Mouse (Mus musculus): Measurements from ENCODE around the gene Taf6l.

Gene Taf6l

DNA sequence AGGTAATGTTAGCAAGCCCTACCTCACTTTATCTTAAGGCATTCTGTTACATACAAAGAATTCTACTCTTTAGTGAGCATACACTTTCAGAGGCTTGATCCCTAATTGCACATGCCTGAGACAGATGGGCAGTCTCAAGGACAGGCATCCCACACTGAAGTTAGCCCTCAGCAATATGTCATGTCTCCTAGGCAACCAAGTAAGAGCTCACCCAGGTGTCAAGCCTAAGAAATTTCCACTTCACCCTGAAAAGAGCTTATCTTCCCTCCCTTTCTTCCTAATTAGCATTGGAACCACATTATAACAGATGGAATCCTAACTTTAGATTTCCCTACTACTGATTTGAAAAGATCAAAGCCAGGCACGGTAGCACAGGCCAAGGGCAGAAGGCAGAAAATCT, 3.0 kb upstream of the Taf6l start:
- WGBS, result 28% methylated on average over 1 of the region's 1 CpGs

- 20% methylated on average over 3 of the region's 3 CpGs for WGBS
These were observed 2.3 kb upstream of the Taf6l start for GRCm38 (mm10) chr19:8788521-8788920.

DNA sequence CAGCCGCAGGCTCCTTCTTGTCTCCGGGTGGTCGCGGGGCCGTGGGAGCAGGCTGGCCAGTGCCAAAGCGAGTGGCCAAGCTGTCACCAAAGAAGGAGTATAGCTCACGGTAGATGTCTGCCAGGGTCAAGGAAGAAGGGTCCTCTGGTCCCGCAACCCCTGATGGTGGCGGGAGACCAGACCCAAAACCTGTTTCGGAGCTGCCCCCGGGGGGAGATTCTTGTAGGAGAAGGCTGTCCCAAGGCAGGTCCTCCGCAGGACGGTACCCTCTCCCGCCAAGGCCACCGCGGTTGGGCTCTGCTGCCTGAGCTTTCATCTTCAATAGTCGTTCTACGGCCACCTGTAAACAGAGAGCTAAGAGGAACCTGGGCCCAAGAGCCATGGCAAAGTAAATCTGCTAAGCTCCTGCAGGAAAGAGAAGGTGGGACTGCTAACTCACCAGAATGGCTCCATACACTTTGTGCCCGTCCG, 11.2 kb downstream of the Taf6l start:
- 3% methylated on average over 20 of the region's 20 CpGs for WGBS

- under 1% methylated on average over 68 of the region's 68 CpGs for WGBS
These were observed 12.0 kb downstream of the Taf6l start, which contains the start of gene Tmem179b for GRCm38 (mm10) chr19:8774086-8774835. Tmem179b (minus strand) TSS chr19:8774467.

DNA sequence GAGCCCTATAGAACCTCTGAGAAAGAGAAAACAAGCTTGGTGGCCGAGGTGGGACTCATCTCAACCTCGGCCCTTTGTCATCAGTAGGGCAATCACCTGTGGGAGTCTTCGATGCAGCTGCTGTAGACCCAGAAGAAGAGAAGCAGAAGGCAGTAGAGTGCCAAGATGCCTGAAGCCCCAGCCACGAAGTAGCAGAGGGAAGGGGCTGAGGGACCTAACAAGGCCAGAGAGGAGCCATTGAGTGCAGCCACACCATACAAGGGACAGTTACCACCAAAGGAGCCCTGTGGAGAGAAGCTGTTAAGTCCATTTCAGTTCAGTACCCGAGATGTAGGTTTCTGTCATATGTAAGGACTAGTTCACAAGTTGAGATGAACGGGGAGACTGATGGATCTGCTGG, 12.8 kb downstream of the Taf6l start:
- WGBS, result 47% methylated on average over 6 of the region's 6 CpGs

DNA sequence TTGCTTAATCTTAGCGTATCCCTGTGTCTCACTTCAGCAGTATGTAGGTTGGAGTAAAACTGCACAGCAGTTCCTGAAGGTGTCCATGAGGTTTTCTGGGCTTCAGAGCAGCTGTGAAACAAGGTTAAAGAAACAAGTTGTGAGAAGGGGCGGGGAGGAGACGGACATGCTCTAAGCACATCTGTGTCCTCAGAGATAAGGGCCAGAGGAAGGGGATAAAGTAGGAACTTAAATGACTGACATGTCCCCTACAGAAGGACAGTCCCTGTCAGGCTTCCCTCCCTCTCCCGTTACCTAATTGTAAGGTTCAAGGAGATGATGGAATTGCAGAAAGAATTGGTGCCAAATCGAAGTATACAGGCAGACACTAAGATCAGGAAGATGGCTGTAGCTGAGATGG, 13.2 kb downstream of the Taf6l start:
- 67% methylated on average over 5 of the region's 5 CpGs for WGBS

DNA sequence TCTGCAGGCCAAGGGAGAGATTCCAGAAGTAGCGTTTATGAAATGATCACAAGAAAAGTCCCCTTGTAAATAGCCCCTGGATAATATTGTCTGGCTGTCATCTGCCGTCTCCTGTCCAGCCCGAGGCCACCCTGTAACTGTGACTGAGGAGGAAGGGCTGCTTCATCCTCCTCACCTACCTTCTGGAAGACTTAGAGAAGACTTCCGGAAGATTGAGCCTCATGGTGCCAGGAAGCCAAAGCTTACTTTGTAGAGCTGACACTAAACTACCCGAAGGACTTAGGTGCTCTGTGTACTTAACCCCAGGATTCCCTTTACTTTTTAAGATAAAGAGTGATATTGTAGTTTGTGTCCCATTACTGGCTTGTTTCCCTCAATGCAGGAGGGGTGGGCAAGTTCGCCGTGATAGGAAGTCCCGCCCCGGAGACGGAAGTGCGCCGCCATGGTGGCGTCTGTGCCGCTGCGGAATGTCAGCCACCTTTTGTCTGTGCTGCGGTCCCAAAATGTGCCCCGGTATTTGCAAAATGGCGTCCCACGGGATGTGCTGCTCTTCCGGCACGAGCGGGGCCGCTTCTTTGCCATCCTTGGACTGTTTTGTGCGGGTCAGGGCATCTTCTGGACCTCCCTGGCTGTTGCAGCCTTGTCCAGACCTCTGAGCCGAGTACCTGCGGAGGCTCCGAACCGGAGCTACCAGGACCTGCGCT, 15.5 kb downstream of the Taf6l start, which contains the start of gene Tmem223:
TSS of gene Tmem223 (plus strand) at position 430 of the 704 bp plus-strand sequence.
- 14% methylated on average over 29 of the region's 29 CpGs for WGBS

- 97% methylated on average over 9 of the region's 9 CpGs for WGBS
These were observed 20.7 kb downstream of the Taf6l start for GRCm38 (mm10) chr19:8765562-8765961.

- WGBS, result 68% methylated on average over 4 of the region's 4 CpGs
These were observed 22.9 kb downstream of the Taf6l start for GRCm38 (mm10) chr19:8763276-8763675.

- WGBS, result 98% methylated on average over 2 of the region's 2 CpGs
These were observed 25.5 kb downstream of the Taf6l start for GRCm38 (mm10) chr19:8760757-8761156.

DNA sequence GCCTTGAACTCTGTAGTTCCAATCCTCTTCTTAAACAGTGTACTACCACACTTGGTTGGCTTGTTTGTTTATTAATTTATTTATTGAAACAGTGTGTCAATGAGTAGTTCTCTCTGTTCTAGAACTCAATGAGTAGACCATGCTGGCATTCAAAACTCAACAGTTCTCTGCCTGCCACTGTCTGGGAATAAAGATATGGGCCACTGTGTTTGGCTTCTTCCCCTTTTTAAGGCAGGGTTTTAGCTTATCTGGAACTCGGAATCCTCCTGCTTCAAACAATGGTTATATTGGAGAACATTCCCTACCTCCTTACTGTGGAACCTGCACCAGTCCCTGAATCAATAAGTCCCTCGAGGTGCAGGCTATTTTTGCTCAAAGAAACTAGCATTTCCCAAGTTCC, 27.3 kb downstream of the Taf6l start:
- WGBS, result 81% methylated on average over 2 of the region's 2 CpGs

- under 1% methylated on average over 14 of the region's 14 CpGs for whole genome bisulfite sequencing
These were observed 28.7 kb downstream of the Taf6l start for GRCm38 (mm10) chr19:8757471-8757998.

DNA sequence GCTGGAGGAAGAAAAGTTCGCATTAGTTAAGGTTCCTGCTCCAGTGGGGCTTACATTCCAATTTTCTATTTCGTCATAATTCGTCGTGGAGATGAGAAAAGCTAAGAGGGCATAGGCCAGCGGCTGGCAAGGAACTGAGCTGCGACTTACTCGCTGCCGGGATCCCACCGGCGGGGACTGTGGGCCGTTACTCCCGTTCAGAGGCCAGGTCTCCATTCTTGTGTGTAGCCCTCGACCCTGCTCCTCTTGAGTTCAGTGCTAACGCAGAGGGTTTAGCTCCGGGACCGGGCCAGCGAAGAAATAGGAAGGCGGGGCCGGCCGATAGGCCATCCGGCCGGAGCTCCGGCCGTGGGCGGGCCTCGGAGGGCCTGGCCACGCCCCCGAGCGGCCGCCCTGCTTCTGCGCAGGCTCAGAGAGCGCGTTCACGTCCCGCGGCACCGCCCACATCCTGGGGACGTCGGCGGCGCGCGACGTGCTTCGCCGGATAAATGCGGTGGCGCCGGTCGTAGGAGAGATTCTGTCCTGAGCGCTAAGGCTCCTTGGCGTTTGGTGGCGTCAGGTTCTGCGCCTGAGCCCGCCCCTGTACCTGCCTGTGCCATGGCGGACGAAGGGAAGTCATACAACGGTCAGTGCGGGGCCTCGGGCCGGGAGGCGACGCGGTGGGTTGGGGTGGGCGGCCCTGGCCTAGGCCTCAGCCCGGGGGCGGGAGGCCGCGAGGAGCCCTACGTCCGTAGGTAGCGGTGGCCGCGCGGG, 29.4 kb downstream of the Taf6l start, which contains the start of gene Nxf1:
TSS of gene Nxf1 (plus strand) at position 439 of the 753 bp plus-strand sequence.
- WGBS, result under 1% methylated on average over 75 of the region's 75 CpGs

- 68% methylated on average over 3 of the region's 3 CpGs for WGBS
These were observed 30.6 kb downstream of the Taf6l start for GRCm38 (mm10) chr19:8755652-8756051.

DNA sequence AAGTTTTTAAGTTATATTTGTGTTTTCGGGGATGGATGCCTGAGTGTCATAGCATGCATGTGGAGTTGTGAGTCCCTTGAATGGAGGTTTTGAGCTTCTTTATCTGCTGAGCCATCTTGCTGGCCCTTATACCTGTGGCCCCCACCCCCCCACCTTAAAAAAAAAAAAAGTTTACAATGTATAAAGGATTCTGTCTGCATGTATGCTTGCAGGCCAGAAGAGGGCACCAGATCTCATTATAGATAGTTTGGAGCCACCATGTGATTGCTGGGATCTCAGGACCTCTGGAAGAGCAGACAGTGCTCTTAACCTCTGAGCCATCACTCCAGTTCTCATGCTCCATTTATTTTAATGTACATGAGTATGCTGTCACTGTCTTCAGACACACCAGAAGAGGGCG, 38.8 kb downstream of the Taf6l start:
- WGBS, result 66% methylated on average over 2 of the region's 2 CpGs

- WGBS, result 97% methylated on average over 1 of the region's 1 CpGs
These were observed 40.8 kb downstream of the Taf6l start for GRCm38 (mm10) chr19:8745382-8745781.

- 14% methylated on average over 14 of the region's 14 CpGs for WGBS
These were observed 44.0 kb downstream of the Taf6l start for GRCm38 (mm10) chr19:8742176-8742575.

DNA sequence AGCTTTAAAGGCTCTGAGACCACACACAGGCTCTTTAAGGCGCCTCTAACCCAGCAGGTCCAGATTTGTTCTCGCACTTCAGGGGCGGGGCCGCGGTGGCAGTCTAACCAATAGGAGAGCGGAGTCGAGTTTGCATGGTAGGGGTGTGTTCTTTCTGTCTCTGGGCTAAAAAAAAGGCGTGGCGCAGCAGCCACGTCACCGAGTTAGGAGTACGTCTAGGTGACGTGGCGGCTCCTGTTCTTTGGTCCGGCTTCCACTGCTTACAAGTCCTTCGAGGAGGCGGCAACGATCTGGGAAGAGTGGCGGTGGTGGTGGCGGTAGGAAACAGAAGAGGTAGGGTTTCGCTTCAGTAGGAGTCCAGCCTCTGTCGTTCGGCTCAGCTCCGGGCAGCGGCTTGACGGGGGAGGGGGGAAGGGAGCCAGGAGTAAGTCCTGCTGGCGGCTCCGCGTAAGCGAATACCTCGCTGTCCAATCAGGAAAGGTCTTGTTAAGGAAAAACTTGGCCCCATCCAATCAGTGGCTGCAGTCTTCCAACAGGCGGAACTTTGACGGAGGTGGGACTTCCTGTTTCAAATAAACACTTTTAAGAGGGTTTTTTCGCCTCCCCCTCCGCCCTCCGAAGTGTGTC, 44.9 kb downstream of the Taf6l start, which contains the start of gene Stx5a:
TSS of gene Stx5a (plus strand) at position 171 of the 627 bp plus-strand sequence.
- under 1% methylated on average over 36 of the region's 36 CpGs for WGBS

- WGBS, result 64% methylated on average over 14 of the region's 14 CpGs
These were observed 45.6 kb downstream of the Taf6l start, which contains the start of gene 1700092M07Rik for GRCm38 (mm10) chr19:8740603-8741002. 1700092M07Rik (plus strand) TSS chr19:8740718.

DNA sequence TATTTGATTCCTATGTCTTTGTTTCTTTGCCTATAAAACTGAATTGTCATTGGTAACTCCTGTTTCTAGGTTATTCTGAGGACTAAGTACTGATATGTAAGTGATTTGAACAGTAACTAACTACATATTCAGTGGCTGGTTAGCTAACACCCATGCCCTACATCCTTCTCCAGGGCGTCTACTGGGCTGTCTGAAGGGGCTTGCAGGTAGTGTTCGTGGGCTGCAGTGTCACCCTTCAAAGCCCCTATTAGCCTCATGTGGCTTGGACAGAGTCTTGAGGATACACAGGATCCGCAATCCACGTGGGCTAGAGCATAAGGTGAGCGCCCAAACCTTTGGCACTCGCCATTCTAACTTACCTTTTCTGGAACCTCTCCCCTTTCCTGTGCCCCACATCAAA, 46.6 kb downstream of the Taf6l start:
- WGBS, result 91% methylated on average over 6 of the region's 6 CpGs

- WGBS, result 92% methylated on average over 7 of the region's 7 CpGs
These were observed 47.3 kb downstream of the Taf6l start for GRCm38 (mm10) chr19:8738911-8739310.
